Mouse (Mus musculus) brown adipose tissue, adult 24 weeks (tissue): ENCODE data around the gene Mapk14. TPM values are rescaled to one million over a fixed set of nuclear protein-coding genes. Genes with fewer than 3 reads are reported as not detected.
"Not testable (repeated sequence)": the region's sequence is repeated elsewhere in the genome, so short reads cannot be mapped to it uniquely, and the experiment has no call there.

ENCODE experiments used
- H3K27ac ChIP-seq: fragments of 200-500 bp; replicated peaks from 2 replicates; pipeline ENCODE4 v1.5.1; 2012; ENCODE audit warnings: low read depth, mild to moderate bottlenecking, low read length
- H3K4me1 ChIP-seq: fragments of 200-500 bp; 2 replicates; pipeline ENCODE4 v1.6.1; 2012; ENCODE audit warnings: low read length, mixed read lengths; ENCODE audit not compliant: control insufficient read depth, insufficient read depth, insufficient read length
- H3K4me3 ChIP-seq: fragments of 200-500 bp; 2 replicates; pipeline ENCODE4 v1.5.1; 2012; ENCODE audit warnings: low read depth, mild to moderate bottlenecking, low read length, moderate library complexity; ENCODE audit not compliant: insufficient read depth
- polyA plus RNA-seq: library from polyadenylated mRNA; stranded (reverse); fragments of >200 nt; gene quantifications from 2 replicates; pipeline ENCODE4 v1.2.4, GENCODE M21; 2012; ENCODE audit not compliant: missing spikeins, insufficient read depth, insufficient read length

Mapk14 gene
- polyA plus RNA-seq, 1 experiment: 39.5 TPM

DNA sequence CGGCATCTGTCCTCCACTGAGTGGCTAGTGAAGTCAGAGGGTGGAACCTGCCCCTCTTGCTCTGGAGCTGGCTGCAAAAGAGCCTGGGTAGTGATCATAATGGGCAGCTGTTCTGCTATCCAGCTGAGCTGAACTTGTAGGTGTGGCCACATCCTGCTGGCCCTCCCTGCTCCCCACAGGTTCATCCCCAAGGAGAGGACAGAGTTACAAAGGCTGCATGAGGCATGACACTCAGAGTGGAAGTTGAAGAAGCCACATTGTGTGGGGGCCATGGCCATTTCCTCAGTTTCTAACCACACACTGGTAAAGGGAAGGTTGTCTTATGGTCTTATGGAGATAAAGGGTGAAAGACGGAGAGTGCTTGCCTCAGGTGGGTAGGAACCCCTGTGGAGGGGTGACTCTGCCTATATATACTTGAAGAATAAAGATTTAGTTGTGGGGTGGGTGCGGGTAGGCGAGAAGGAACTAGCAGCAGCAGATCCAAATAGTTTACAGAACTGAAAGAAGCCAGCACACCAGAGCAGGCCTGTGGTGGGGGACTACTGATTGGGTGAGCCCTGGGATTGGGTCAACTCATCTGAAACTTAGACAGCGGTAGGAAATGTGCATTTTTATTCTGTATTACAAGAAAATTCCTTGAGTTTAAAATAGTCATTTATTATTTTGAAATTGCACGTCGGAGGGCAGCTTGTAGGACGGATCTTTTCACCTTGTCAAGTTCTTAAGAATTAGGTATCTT is 18.6 kb downstream of the Mapk14 start:
- peaks cover 22% of the 10 kb centered on the region for H3K4me1 ChIP-seq
- H3K27ac ChIP-seq: peak overlapping the region; percentile 52; the same call in 1 of the 2 replicates
- H3K4me3 ChIP-seq: no peak overlapping the region

- H3K4me3 ChIP-seq: no peak overlapping the region
- H3K4me1 ChIP-seq: peaks cover 22% of the 10 kb centered on the region
- H3K27ac ChIP-seq: peak overlapping the region; percentile 29; the same call in 1 of the 2 replicates
Measured at GRCm38 (mm10) chr17:28710291-28710688, 19.2 kb downstream of the Mapk14 start.

DNA sequence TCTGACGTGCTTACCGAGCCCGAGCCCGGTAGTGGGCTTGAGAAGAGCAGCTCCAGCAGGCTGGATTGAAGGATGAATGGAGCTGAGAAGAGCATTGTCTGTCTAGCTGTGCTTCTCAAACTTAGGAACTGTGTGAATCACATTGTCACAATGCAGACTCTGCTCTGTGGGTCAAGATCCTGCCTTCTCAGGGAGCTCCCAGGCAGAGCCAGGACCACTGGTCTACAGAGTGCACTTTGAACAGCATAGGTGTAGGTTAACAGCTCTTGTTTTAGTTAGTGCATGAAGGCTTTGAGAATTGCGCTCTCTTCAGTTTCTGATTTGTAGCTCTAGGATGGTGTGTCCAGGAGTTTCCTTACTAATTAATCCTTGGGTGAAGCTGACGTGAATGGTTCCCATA is 20.1 kb downstream of the Mapk14 start:
- H3K4me3 ChIP-seq: no peak overlapping the region
- no peak overlapping the region for H3K27ac ChIP-seq

GRCm38 (mm10) chr17:28712305-28712704 is 21.2 kb downstream of the Mapk14 start:
- Histone ChIP-seq H3K4me3 (no peak overlapping the region), H3K4me1 (peaks cover 21% of the 10 kb centered on the region), H3K27ac (no peak overlapping the region; the same call in 1 of the 2 replicates)

More for the DNA sequence above, 20.1 kb downstream of the Mapk14 start:
- peaks cover 22% of the 10 kb centered on the region for H3K4me1 ChIP-seq

DNA sequence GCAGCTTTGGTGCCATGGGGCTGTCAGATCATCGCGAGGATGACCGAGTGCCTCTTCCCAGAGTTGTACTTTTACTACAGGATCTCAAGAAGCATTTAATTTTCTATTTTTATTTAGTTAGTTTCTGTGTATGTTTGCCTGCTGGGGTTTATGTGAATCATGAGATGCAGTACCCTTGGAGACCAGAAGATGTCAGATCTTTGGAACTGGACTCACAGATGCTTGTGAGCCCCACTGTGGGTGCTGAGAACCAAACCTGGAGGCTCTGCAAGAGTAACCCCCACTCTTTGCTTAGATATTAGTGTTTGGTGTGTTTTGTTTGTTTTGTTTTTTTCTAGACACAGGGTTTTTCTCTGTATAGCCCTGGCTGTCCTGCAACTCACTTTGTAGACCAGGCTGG is 22.9 kb downstream of the Mapk14 start:
- H3K4me3 ChIP-seq: no peak overlapping the region
- peaks cover 20% of the 10 kb centered on the region for H3K4me1 ChIP-seq

GRCm38 (mm10) chr17:28715832-28716548 is 24.9 kb downstream of the Mapk14 start:
- H3K4me3 ChIP-seq: no peak overlapping the region
- peaks cover 21% of the 10 kb centered on the region for H3K4me1 ChIP-seq
- 0 out of 2 replicates have a peak overlapping the region, but pooled peaks have one; percentile 33 for H3K27ac ChIP-seq

More for the DNA sequence above, 22.9 kb downstream of the Mapk14 start:
- H3K27ac ChIP-seq: no peak overlapping the region

DNA sequence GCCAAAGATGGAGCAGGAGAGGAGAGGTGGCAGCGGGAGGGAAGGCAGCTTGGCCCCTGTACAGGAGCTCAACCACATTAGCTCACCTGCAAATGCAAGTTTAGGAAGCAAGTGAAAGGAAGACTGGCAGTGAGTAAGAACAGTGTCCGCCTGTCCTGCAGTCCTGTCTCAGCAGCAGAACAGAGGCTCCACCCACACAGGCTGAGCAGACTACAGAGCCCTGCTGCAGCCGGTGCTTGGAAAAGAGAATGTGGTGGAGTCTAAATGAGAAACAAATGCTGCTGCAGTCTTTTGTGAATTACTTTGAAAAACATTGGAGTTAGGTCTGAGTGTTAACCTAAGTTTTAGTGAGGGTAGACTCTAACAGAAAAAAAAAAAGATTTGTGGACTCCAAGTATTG is 26.4 kb downstream of the Mapk14 start:
- H3K4me1 ChIP-seq: peaks cover 10% of the 10 kb centered on the region; the same call in 1 of the 2 replicates
- no peak overlapping the region; the same call in 1 of the 2 replicates for H3K27ac ChIP-seq
- H3K4me3 ChIP-seq: no peak overlapping the region

GRCm38 (mm10) chr17:28725783-28726182 is 34.7 kb downstream of the Mapk14 start, which contains the start of gene AC170998.1:
Gene AC170998.1 (plus strand): TSS chr17:28726083.
- H3K27ac ChIP-seq: no peak within 1 kb of the TSS
- H3K4me3 ChIP-seq: no peak within 1 kb of the TSS
- no peaks in the 10 kb centered on the region for H3K4me1 ChIP-seq

- H3K4me3 ChIP-seq, H3K27ac ChIP-seq, H3K4me1 ChIP-seq: not testable (repeated sequence)
Measured at GRCm38 (mm10) chr17:28727511-28727910, 36.4 kb downstream of the Mapk14 start.

GRCm38 (mm10) chr17:28735317-28736105 is 44.4 kb downstream of the Mapk14 start:
- H3K27ac ChIP-seq: no peak overlapping the region
- no peak overlapping the region for H3K4me3 ChIP-seq
- no peaks in the 10 kb centered on the region for H3K4me1 ChIP-seq

DNA sequence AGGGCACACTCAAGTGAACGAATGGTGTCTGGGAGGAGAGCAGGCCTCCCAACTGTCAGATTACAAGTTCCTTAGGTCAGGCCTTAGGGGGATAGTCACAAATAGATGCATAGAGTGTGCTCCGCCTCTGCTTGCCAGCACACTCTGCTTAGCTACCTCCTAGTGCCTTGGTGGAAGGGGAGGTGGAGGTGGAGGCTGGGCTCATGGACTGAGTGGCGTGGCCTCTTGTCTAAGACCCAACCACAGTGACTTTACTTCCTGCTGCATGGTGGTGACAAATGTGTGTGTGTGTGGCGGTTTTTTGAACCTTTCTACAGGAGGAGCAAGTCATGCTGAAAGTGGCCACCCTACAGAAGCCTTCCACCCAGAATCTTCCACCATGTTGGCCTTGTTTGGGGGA is 45.4 kb downstream of the Mapk14 start:
- Histone ChIP-seq H3K27ac (no peak overlapping the region), H3K4me3 (no peak overlapping the region), H3K4me1 (no peaks in the 10 kb centered on the region)

- Histone ChIP-seq H3K27ac (no peak overlapping the region), H3K4me1 (no peaks in the 10 kb centered on the region), H3K4me3 (no peak overlapping the region)
Measured at GRCm38 (mm10) chr17:28737973-28738372, 46.8 kb downstream of the Mapk14 start.

GRCm38 (mm10) chr17:28739244-28739643 is 48.1 kb downstream of the Mapk14 start:
- Histone ChIP-seq H3K27ac (no peak overlapping the region), H3K4me3 (no peak overlapping the region), H3K4me1 (no peaks in the 10 kb centered on the region)

DNA sequence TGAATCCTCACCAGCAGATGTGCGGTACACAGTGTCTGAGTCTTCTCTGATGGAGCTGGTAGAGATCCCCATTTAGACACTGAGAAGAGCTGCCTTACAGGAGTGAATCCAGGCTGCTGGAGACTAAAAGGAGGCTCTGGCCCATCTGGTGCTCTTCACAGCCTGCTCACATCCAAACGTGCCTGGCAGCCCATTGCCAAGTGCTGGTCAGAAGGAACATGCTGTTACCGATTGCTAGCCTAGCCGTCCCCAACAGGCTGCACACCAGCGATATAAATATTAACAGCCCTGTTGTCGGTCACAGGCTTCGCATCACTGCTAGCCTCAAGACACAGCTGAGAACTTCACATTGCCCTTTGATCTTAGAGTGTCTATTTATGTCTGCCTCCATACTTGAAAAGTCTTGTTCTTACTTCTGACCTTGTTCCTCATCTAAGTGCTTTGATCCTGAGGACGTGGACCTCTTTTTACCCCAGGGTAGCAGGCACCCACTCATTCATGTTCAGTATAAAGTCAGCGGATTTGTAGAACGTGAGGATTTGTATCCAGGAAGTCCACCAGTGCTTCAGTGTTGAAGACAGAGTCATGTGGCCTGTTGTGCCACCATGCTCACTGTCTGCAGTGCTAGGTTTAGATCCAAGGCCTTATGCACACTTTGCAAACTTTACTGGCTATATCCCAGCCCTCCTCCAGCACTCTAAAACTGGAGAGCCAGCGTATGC is 52.2 kb downstream of the Mapk14 start:
- Histone ChIP-seq H3K4me3 (no peak overlapping the region), H3K27ac (no peak overlapping the region), H3K4me1 (peaks cover 2% of the 10 kb centered on the region)
